Mouse (Mus musculus) heart, embryonic 12.5 days (tissue): ENCODE measurements around the gene Rnf144b. TPM values are rescaled to one million over a fixed set of nuclear protein-coding genes. Genes with fewer than 3 reads are reported as not detected.
A peak's percentile ranks its signal among the peaks of the same experiment; 100 is the strongest.

Source experiments
- ATAC-seq: fragments of 200-750 bp; cut with Nextera tagmentation; 2 replicates; pipeline ENCODE4 v1.8.0; 2017; ENCODE audit warnings: moderate TSS enrichment, moderate library complexity; ENCODE audit not compliant: insufficient number of reproducible peaks, low FRiP score
- H3K27ac ChIP-seq: fragments of 300-500 bp; sonication (generic); 2 replicates; pipeline ENCODE4 v1.5.1; 2016; ENCODE audit warnings: mild to moderate bottlenecking, moderate library complexity; ENCODE audit not compliant: poor library complexity, severe bottlenecking
- H3K27me3 ChIP-seq: fragments of 300-500 bp; sonication (generic); replicated peaks from 2 replicates; pipeline ENCODE4 v1.6.1; 2016; ENCODE audit warnings: mild to moderate bottlenecking, moderate library complexity
- H3K36me3 ChIP-seq: fragments of 300-500 bp; sonication (generic); 2 replicates; pipeline ENCODE4 v1.6.1; 2016; ENCODE audit warnings: mild to moderate bottlenecking, moderate library complexity
- H3K4me1 ChIP-seq: fragments of 300-500 bp; sonication (generic); replicated peaks from 2 replicates; pipeline ENCODE4 v1.6.1; 2016; ENCODE audit warnings: mild to moderate bottlenecking
- H3K4me2 ChIP-seq: fragments of 300-500 bp; sonication (generic); 2 replicates; pipeline ENCODE4 v1.6.1; 2016; ENCODE audit warnings: mild to moderate bottlenecking, moderate library complexity
- H3K4me3 ChIP-seq: fragments of 300-500 bp; sonication (generic); 2 replicates; pipeline ENCODE4 v1.5.1; 2016; ENCODE audit warnings: mild to moderate bottlenecking
- H3K9ac ChIP-seq: fragments of 300-500 bp; sonication (generic); 2 replicates; pipeline ENCODE4 v1.6.1; 2016; ENCODE audit warnings: mild to moderate bottlenecking, moderate library complexity
- H3K9me3 ChIP-seq: fragments of 300-500 bp; sonication (generic); replicated peaks from 2 replicates; pipeline ENCODE4 v1.6.1; 2016; ENCODE audit warnings: mild to moderate bottlenecking, moderate library complexity
- WGBS: fragments of 180-500 bp; shearing (Covaris S2); methylation state at CpG from one replicate; pipeline ENCODE4 v1.1.7; 2016; 5-methylcytosine and 5-hydroxymethylcytosine counted together
- polyA plus RNA-seq: library from polyadenylated mRNA; unstranded; fragments of >200 nt; fragmentation: Nextera tagmentation; extraction: Ambion mirVana; gene quantifications from 2 replicates; pipeline ENCODE4 v1.2.1, GENCODE M21; 2016

Rnf144b gene
- polyA plus RNA-seq, 1 experiment from 2014 or later = 1.9 TPM

DNA sequence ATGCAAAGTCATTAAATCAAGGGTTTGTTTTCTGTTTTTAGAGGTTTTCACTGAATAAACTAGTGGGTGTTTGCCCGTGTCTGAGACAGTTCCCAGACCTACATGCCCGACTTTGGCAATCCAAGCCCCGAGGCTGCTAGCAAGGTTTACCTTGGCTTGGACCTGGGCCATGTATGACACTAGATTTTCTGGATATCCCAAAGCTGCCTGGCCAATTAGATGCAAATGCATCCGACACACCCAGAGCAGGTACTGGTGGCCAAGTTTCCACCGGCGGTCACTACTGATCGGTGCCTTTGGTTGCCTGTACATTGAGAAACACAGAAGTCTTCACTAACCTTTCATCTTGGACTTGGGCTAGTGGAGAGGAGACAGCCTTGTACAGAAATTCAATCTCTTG, 144.0 kb downstream of the Rnf144b start:
- WGBS = 82% methylated on average over 7 of the region's 7 CpGs
- Histone ChIP-seq H3K4me1 (no peaks in the 10 kb centered on the region), H3K4me2 (no peak overlapping the region), H3K4me3 (no peak overlapping the region), H3K9ac (no peak overlapping the region), H3K36me3 (no peaks in the 10 kb centered on the region), H3K27ac (no peak overlapping the region), H3K27me3 (no peaks in the 10 kb centered on the region), H3K9me3 (0 out of 2 replicates have a peak, but pooled peaks cover 3% of the 10 kb centered on the region)
- no peak for ATAC-seq

DNA sequence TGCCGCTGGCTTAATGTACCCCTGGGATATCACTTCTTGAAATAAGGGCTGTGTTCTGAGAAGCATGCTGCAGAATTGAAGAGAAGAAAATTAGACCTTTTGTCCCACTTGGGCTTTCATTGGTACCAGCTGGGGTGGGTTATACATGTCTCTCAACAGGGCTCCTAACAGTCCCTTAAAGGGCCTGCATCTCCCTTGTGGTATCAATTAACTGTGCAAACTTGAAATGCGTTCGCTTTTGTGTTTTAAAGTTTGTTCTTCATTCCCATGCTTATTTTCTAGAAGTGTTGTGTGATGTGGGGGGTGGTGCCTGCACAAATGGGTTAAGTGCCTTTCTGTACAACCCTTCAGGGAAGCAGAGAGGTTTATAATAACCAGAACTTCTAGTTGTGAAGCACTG, 145.8 kb downstream of the Rnf144b start:
- H3K36me3 ChIP-seq = no peaks in the 10 kb centered on the region
- no peaks in the 10 kb centered on the region for H3K27me3 ChIP-seq
- peaks cover 6% of the 10 kb centered on the region for H3K4me1 ChIP-seq
- no peak for ATAC-seq
- H3K4me2 ChIP-seq = no peak overlapping the region
- WGBS = 76% methylated on average over 3 of the region's 3 CpGs
- 0 out of 2 replicates have a peak, but pooled peaks cover 3% of the 10 kb centered on the region for H3K9me3 ChIP-seq
- H3K9ac ChIP-seq = no peak overlapping the region
- no peak overlapping the region for H3K27ac ChIP-seq
- no peak overlapping the region for H3K4me3 ChIP-seq

DNA sequence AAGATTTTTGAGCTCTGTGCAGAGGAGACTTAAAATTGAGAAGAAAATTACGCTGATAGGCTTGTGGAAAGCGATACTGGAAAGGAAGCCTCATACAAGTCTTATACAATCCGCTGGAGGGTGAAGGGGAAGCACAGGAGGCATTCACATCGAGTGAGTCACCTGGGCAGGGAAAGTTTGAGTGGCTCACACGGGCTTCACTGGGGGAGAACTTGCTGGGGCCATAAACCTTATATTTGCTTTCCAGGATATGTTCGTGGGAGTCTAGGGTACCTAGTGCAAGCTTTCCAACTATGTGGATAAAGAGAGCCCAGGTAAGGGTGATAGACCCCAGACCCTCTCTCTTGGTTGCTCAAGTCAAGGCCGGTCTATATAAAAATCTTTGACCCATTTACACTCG, 150.5 kb downstream of the Rnf144b start:
- H3K27me3 ChIP-seq = no peaks in the 10 kb centered on the region
- ATAC-seq = no peak
- H3K4me3 ChIP-seq = peak overlapping the region; percentile 17
- H3K36me3 ChIP-seq = no peaks in the 10 kb centered on the region
- WGBS = 14% methylated on average over 8 of the region's 8 CpGs
- H3K4me1 ChIP-seq = peaks cover 25% of the 10 kb centered on the region
- peak overlapping the region; percentile 61 for H3K4me2 ChIP-seq
- H3K9me3 ChIP-seq = no peaks in the 10 kb centered on the region
- H3K9ac ChIP-seq = no peak overlapping the region
- H3K27ac ChIP-seq = no peak overlapping the region

DNA sequence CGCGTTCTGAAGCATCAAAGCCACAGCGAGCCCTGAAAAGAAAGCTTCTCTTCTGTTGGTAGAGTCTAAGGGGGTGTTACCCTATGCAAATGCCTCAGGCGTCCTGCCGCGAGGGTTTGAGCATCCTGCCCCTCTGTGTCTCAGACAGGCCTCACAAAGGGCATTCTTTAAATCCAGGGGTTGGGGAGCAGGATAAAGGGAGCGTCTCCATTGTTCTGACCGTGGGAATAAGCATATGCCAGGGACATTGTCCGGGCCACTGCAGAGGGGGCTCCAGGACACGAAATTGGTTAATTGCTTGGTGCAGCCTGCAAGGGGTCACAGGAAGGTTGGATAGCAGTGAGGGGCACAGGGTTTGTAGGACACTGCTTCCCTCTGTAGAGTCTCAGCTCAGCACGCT, 151.0 kb downstream of the Rnf144b start:
- no peak overlapping the region for H3K27ac ChIP-seq
- peak overlapping the region; percentile 66 for H3K9ac ChIP-seq

DNA sequence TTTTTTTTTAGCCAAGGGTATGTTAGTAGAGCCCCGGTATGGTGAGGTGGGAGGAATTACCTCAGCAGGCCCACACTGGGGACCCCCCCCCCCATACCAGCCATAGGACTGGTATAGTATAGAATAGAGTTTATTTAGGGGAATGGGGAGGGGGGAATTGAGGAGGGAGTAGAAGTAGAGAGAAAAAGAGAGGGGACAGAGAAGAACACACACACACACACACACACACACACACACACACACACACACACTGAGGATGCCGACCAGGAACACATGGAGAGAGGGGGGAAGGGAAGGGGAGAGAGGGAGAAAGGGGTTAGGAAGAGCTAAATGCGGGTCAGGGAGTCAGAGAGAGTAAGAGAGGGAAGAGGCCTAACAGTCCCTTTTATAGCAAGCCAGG, 151.7 kb downstream of the Rnf144b start:
- Histone ChIP-seq H3K4me1 (peaks cover 32% of the 10 kb centered on the region), H3K9ac (no peak overlapping the region), H3K4me3 (no peak overlapping the region), H3K4me2 (no peak overlapping the region), H3K36me3 (no peaks in the 10 kb centered on the region), H3K27me3 (no peaks in the 10 kb centered on the region), H3K9me3 (no peaks in the 10 kb centered on the region), H3K27ac (no peak overlapping the region)
- ATAC-seq = no peak
- WGBS = 43% methylated on average over 3 of the region's 3 CpGs

More for the DNA sequence above, 151.0 kb downstream of the Rnf144b start:
- H3K4me2 ChIP-seq = peak overlapping the region; percentile 61
- H3K27me3 ChIP-seq = no peaks in the 10 kb centered on the region
- no peaks in the 10 kb centered on the region for H3K36me3 ChIP-seq
- peak overlapping the region; percentile 17 for H3K4me3 ChIP-seq
- H3K4me1 ChIP-seq = peaks cover 31% of the 10 kb centered on the region
- WGBS = 5% methylated on average over 11 of the region's 11 CpGs
- H3K9me3 ChIP-seq = no peaks in the 10 kb centered on the region
- ATAC-seq = no peak

DNA sequence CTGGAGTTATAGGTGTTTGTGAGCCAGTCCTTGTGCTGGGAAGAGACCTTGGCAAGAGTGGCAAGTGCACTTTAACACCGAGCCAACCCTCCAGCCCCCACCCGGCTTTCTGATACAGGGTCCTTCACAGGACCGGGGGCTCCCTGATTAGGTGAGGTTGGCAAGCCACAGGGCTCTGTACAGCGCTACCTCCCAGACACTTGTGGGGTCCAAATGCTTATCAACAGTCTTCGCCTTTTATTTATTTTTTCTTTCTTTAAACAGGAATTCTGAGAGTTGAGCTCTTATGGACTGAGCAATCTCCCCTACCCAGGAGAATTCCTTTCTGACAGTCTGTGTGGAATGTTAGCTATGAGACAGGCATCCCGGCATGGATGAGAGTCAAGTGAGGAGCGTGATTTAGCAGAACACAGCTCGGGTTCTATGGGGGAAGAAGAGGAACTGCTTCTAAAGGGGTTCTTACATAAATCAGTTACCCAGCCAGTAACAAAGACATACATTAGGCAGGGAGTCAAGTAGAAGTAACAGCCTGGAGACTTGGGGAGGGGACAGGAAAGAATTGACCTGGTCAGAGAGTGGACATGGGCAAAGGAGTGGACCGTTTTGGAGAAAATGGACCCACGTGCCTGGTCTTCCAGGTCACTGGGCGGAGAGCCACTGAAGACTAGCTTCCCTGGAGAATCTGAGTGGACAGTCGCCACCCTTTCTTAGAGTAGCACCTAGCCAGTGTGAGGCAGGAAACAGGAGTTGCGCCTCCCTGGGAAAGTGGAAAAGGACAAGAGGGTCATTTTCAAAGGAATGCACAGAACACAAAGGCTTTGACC, 154.8 kb downstream of the Rnf144b start:
- Histone ChIP-seq H3K27ac (peak overlapping the region; percentile 84), H3K36me3 (no peaks in the 10 kb centered on the region), H3K4me1 (peaks cover 32% of the 10 kb centered on the region), H3K4me2 (peak overlapping the region; percentile 55), H3K27me3 (no peaks in the 10 kb centered on the region), H3K4me3 (0 out of 2 replicates have a peak overlapping the region, but pooled peaks have one; percentile 3), H3K9ac (no peak overlapping the region), H3K9me3 (no peaks in the 10 kb centered on the region)
- 11% methylated on average over 13 of the region's 13 CpGs for WGBS
- peak; percentile 62; the same call in 1 of the 2 replicates for ATAC-seq

DNA sequence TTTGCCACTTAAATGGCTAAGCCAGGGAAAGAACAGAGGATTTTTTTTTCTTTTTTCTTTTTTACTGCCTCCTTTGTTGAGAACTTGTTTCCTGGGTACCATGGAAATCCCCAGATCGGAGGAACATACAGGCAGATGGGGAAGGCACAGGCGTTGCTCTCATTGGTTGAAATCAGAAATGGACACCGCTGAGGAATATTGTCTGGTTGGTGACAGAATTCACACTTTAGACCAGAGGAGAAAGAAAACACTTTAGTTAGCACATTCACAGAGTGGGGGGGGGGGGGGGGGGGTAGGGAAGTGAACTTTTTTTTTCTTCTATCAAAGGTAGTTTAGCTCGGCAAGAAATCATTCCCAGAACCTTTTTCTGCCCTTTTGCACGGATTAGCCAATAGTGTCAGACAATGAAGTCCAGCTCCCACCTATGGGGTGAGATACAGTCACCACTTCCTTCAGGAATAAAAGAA, 155.4 kb downstream of the Rnf144b start:
- 45% methylated on average over 5 of the region's 5 CpGs for WGBS
- H3K27me3 ChIP-seq = no peaks in the 10 kb centered on the region
- no peaks in the 10 kb centered on the region for H3K36me3 ChIP-seq
- H3K4me2 ChIP-seq = peak overlapping the region; percentile 55
- H3K9ac ChIP-seq = no peak overlapping the region
- ATAC-seq = no peak
- no peak overlapping the region for H3K4me3 ChIP-seq
- H3K4me1 ChIP-seq = peaks cover 29% of the 10 kb centered on the region
- H3K9me3 ChIP-seq = no peaks in the 10 kb centered on the region
- peak overlapping the region; percentile 84 for H3K27ac ChIP-seq

DNA sequence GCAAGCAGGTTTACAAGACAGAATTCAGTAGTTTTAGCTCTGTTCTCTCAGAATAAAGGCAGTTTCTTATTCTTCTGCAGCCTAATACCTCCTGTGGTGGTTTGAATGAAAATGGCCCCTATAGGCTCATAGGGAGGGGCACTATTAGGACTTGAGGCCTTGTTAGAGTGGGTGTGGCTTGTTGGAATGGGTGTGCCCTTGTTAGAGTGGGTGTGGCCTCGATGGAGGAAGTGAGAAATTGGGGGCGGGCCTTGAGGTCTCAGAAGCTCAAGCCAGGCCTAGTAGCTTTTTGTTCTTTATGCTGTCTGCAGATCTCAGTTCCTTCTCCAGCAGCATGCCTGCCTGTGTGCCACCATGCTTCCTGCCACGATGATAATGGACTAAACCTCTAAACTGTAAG, 159.8 kb downstream of the Rnf144b start:
- no peak for ATAC-seq
- WGBS = 71% methylated on average over 3 of the region's 3 CpGs
- peaks cover 13% of the 10 kb centered on the region for H3K4me1 ChIP-seq
- no peaks in the 10 kb centered on the region for H3K27me3 ChIP-seq
- H3K4me2 ChIP-seq = no peak overlapping the region
- no peak overlapping the region for H3K9ac ChIP-seq
- H3K27ac ChIP-seq = no peak overlapping the region
- no peak overlapping the region for H3K4me3 ChIP-seq
- no peaks in the 10 kb centered on the region for H3K36me3 ChIP-seq
- no peaks in the 10 kb centered on the region for H3K9me3 ChIP-seq

DNA sequence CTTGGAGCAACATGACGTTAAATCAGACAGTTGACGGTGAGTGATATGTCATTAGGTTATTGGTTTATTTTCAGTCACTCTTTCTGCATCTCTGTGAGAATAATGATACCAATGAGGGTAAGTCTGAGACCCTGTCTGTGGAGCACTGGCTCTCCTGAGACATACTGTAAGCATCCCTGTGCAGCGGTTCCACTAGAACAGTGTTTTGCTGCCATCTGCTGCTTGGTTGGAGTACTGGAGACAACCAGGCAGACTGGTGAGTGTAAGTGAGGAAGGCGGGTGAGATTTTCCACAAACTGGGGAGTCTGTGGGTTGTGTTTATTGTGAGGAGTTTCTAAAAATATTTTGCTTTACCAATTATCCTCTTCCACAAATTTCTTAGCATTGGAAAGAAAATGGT, 166.0 kb downstream of the Rnf144b start:
- Histone ChIP-seq H3K27ac (no peak overlapping the region), H3K9ac (no peak overlapping the region), H3K9me3 (no peaks in the 10 kb centered on the region), H3K4me1 (peaks cover 6% of the 10 kb centered on the region), H3K4me2 (no peak overlapping the region), H3K36me3 (no peaks in the 10 kb centered on the region), H3K4me3 (no peak overlapping the region), H3K27me3 (0 out of 2 replicates have a peak, but pooled peaks cover 2% of the 10 kb centered on the region)
- ATAC-seq = no peak
- WGBS = 41% methylated on average over 4 of the region's 4 CpGs

DNA sequence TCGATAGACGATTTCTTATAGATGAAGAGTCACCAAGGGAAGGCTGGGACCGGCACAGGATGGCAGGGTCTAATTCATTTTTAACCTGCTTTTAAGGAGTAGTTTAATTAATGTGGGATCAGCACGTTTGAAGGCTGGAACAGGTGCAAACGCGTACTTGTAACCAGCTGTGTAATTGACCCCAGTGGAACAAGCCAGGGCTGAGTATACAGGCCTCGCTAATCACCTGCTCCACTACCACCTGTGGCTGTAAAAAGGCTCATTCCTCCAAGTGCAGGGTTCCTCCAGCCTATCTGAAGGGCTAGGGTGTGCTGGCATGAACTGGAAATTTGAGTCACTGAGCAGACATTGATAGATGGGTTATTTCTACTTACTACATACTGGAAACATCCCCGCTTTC, 174.0 kb downstream of the Rnf144b start:
- H3K4me1 ChIP-seq = peaks cover 10% of the 10 kb centered on the region
- no peaks in the 10 kb centered on the region for H3K36me3 ChIP-seq
- no peak overlapping the region for H3K4me3 ChIP-seq
- H3K27ac ChIP-seq = no peak overlapping the region
- no peaks in the 10 kb centered on the region for H3K27me3 ChIP-seq
- ATAC-seq = no peak
- H3K9ac ChIP-seq = no peak overlapping the region
- WGBS = 85% methylated on average over 8 of the region's 8 CpGs
- H3K9me3 ChIP-seq = no peaks in the 10 kb centered on the region
- no peak overlapping the region for H3K4me2 ChIP-seq
